Mouse (Mus musculus): ENCODE data around the gene Zfp595. TPM values are rescaled to one million over a fixed set of nuclear protein-coding genes. Genes with fewer than 3 reads are reported as not detected.

Gene Zfp595
- polyA plus RNA-seq (2017; shearing (Covaris generic)), result 7.2 TPM

DNA sequence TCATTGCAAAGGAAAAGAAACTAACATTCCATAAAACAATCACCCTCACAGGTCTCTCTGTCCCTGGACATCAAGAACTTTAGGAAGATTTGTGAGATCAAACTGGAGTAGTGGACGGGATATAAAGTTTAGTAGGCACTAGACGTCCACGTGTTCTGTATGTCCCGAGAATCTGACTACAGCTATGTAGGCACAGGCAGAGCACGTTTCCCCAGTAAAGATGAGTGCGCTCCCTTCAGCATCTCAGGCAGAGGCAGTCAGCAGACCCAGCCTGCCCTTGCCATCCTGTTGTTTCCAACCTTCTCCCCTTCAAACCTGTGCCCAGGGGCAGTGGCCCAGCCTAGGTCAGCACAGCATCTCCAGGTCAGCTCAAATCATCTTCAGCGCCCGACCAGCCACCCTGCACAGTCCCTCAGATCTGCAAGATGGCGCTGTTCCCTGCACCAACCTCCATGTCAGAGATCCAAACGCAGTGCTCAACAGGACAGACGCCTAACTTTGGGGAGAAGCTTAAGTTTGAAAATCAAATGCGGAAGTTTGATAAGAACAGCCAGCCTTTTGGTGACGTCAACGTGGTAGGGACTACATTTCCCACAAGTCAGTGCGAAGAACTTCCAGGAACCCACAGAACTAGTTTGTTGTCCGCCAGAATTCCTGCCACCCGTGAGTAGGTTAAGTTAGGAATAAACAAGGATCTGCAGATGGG lies at the start of gene Zfp595:
Gene Zfp595 (minus strand): TSS at position 552 of the 706 bp plus-strand sequence.

DNA sequence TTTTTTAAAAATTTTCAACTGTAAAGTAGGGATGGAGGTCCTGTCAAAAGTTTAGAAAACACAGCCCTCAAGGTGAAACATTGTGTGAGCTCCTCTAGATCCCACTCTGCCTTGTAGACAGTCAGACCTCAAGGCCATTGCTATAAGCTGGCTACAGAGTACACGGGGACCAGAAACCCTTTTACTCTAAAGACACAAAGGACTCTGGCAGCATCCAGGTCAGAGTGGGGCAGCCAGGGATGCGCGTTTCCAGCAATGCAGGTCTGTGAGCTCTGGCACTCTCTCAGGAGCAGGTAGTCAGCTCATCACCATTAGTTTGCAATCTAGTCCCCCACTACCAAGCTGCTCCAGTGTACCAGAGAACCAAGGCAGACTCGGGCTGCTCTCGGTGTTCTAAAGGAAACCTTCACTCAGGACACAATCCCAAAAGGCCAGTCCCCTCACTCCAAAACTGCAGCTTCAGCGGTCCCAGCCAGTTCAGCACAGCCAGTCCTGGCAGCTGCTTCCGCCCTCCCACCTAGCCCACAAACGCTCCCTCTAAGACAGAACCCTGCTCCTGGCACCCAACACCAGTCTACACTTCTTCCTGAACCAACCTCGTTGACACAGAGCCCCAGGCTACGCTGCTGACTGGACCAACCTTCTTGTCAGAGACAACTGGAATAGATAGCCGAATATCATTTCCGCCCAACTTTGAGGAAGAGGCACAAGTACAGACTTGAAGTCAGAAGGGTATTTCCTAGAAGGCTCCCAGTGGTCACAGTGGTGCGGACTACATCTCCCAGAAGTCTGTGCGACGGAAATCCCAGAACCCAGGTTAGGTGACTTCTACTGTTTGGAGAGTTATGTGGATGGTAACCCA lies 42.9 kb upstream of the Zfp595 start, which contains the start of the genes Gm28041 and Zfp456:
Gene Gm28041 (minus strand): TSS at position 684 of the 862 bp plus-strand sequence.
Gene Zfp456 (minus strand): TSS at position 761 of the 862 bp plus-strand sequence.

DNA sequence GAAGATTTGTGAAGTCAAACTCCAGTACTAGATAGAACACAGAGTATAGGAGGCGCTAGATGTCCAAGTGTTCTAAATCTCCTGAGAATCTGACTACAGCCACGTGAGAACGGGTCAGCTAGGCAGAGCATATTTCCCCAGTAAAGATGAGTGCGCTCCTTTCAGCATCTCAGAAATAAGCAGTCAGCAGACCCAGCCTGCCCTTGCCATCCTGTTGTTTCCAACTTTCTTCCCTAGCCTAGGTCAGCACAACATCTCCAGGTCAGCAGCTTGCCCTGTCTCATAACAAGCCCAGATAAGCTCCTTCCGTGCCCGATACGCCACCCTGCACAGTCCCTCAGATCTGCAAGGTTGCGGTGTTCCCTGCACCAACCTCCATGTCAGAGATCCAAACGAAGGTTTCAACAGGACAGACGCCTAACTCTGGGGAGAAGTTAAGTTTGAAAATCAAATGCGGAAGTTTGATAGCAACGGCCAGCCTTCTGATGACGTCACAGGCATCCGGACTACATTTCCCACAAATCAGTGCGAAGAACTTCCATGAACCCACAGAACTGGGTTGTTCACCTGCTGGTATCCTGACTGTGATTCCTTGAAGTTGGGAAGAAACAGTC lies 27.9 kb upstream of the Zfp595 start, which contains the start of the genes Gm28044 and Zfp953:
Gene Gm28044 (minus strand): TSS at position 406 of the 614 bp plus-strand sequence.
Gene Zfp953 (minus strand): TSS at position 475 of the 614 bp plus-strand sequence.

DNA sequence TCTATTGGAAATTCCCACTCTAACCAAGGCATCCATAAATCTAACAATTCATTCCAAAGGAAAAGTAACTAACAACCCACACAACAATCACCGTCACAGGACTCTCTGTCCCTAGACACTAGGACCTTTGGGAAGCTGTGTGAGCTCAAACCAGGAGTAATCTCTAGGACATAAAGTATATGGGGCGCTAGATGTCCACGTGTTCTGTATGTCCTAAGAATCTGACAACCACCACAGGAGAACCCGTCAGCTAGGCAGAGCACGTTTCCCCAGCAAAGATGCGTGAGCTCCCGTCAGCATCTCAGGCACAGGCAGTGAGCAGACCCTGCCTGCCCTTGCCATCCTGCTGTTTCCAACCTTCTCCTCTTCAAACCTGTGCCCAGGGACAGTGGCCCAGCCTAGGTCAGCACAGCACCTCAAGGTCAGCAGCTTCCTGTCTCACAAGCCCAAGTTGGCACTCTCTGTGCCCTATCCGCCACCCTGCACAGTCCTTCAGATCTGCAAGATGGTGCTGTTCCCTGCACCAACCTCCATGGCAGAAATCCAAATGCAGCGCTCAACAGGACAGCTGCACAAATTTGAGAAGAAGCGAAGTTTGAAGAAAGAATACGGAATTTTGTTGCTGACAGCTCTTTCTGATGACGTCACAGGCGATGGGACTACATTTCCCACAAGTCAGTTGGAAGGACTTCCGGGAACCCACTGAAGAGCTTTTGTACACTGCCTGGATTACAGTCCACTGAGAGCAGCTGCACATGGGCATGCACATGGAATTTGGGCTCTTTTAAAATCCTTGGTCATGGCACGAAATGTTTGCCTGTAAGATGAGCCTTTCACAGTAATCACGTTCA lies 26.3 kb downstream of the Zfp595 start, which contains the start of gene Zfp457:
Gene Zfp457 (minus strand): TSS at position 664 of the 851 bp plus-strand sequence.

DNA sequence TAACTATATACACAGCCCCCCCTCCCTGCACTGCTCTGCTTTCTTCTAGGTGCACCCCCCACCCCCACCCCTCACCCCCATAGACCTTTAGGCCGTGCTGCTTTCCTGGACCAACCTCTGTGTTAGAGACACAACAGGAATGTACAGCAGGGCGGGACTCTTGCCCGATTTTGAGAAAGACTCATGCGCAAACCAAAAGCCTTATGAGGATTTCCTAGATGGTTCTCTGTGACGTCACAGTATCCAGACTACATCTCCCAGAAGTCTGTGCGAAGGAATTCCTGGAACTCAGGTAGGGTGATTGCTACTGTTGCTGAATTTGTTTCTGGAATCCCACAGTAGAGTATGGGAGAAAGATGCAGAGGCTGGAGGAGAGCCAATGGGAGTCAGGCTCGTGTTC lies 54.1 kb downstream of the Zfp595 start, which contains the start of gene Zfp458:
Gene Zfp458 (minus strand): TSS at position 153 of the 400 bp plus-strand sequence.

Other genes with a start within 250 kb of the Zfp595 start
- gene Zfp708, start 234.6 kb downstream of the Zfp595 start, polyA plus RNA-seq (2017; shearing (Covaris generic)), result 5.6 TPM
- 3.9 TPM for gene Gm28557, start 224.0 kb downstream of the Zfp595 start, polyA plus RNA-seq (2017; shearing (Covaris generic))
- 0.70 TPM for gene Rslcan18, start 216.3 kb downstream of the Zfp595 start, polyA plus RNA-seq (2017; shearing (Covaris generic))
- gene Zfp759, start 210.9 kb downstream of the Zfp595 start, polyA plus RNA-seq (2017; shearing (Covaris generic)), result 3.5 TPM
- 19.2 TPM for gene Rsl1, start 159.4 kb downstream of the Zfp595 start, polyA plus RNA-seq (2017; shearing (Covaris generic))
- 6.4 TPM for gene Zfp455, start 138.1 kb downstream of the Zfp595 start, polyA plus RNA-seq (2017; shearing (Covaris generic))
- gene Zfp458, start 54.1 kb downstream of the Zfp595 start, polyA plus RNA-seq (2017; shearing (Covaris generic)), result 3.4 TPM
- 0.48 TPM for gene Zfp457, start 26.1 kb downstream of the Zfp595 start, polyA plus RNA-seq (2017; shearing (Covaris generic))
- 3.3 TPM for gene Gm28044, start 28.0 kb upstream of the Zfp595 start, polyA plus RNA-seq (2017; shearing (Covaris generic))
- 3.0 TPM for gene Zfp953, start 28.0 kb upstream of the Zfp595 start, polyA plus RNA-seq (2017; shearing (Covaris generic))
- gene Gm28041, start 43.2 kb upstream of the Zfp595 start, polyA plus RNA-seq (2017; shearing (Covaris generic)), result 2.6 TPM
- gene Zfp456, start 43.2 kb upstream of the Zfp595 start, polyA plus RNA-seq (2017; shearing (Covaris generic)), result 7.3 TPM
- gene Zfp429, start 67.2 kb upstream of the Zfp595 start, polyA plus RNA-seq (2017; shearing (Covaris generic)), result 23.5 TPM
- gene Zfp459, start 88.8 kb upstream of the Zfp595 start, polyA plus RNA-seq (2017; shearing (Covaris generic)), result 2.1 TPM
- gene Zfp874a, start 119.1 kb upstream of the Zfp595 start, polyA plus RNA-seq (2017; shearing (Covaris generic)), result 21.5 TPM
- gene Zfp874b, start 151.7 kb upstream of the Zfp595 start, polyA plus RNA-seq (2017; shearing (Covaris generic)), result 15.3 TPM
- 17.2 TPM for gene Zfp58, start 168.0 kb upstream of the Zfp595 start, polyA plus RNA-seq (2017; shearing (Covaris generic))
- gene Gm26965, start 193.6 kb upstream of the Zfp595 start, polyA plus RNA-seq (2017; shearing (Covaris generic)), result not detected
- gene Zfp87, start 193.6 kb upstream of the Zfp595 start, polyA plus RNA-seq (2017; shearing (Covaris generic)), result 46.9 TPM
- gene Zfp748, start 221.3 kb upstream of the Zfp595 start, polyA plus RNA-seq (2017; shearing (Covaris generic)), result 21.4 TPM